Mouse (Mus musculus) heart, postnatal 0 days (tissue): Measurements from ENCODE around the gene Daam1. TPM values are rescaled to one million over a fixed set of nuclear protein-coding genes. Genes with fewer than 3 reads are reported as not detected.

Source experiments
- ATAC-seq: fragments of 200-750 bp; cut with Nextera tagmentation; 2 replicates; pipeline ENCODE4 v1.8.0; 2017; ENCODE audit warnings: low read depth, moderate number of reproducible peaks, moderate library complexity; ENCODE audit not compliant: insufficient read depth
- DNase-seq: peaks from one replicate; pipeline ENCODE4 v3.0.0-alpha.2; 2016; ENCODE audit warnings: low spot score
- H3K27ac ChIP-seq: fragments of 300-500 bp; sonication (generic); 2 replicates; pipeline ENCODE4 v1.5.1; 2014; ENCODE audit warnings: low read depth, mild to moderate bottlenecking
- H3K27me3 ChIP-seq: fragments of 300-500 bp; sonication (generic); 2 replicates; pipeline ENCODE4 v1.6.1; 2014; ENCODE audit warnings: low read length, mixed read lengths; ENCODE audit not compliant: control insufficient read depth, insufficient read depth
- H3K36me3 ChIP-seq: fragments of 300-500 bp; sonication (generic); replicated peaks from 2 replicates; pipeline ENCODE4 v1.6.1; 2014; ENCODE audit warnings: low read length, mixed read lengths; ENCODE audit not compliant: control insufficient read depth, insufficient read depth
- H3K4me1 ChIP-seq: fragments of 300-500 bp; sonication (generic); 2 replicates; pipeline ENCODE4 v1.6.1; 2014; ENCODE audit warnings: antibody characterized with exemption; ENCODE audit not compliant: control insufficient read depth, insufficient read depth
- H3K4me2 ChIP-seq: fragments of 300-500 bp; sonication (generic); 2 replicates; pipeline ENCODE4 v1.6.1; 2014; ENCODE audit warnings: low read depth, mild to moderate bottlenecking, low read length, moderate library complexity
- H3K4me3 ChIP-seq: fragments of 300-500 bp; sonication (generic); 2 replicates; pipeline ENCODE4 v1.5.1; 2014; ENCODE audit warnings: low read depth, low read length
- H3K9ac ChIP-seq: fragments of 300-500 bp; sonication (generic); replicated peaks from 2 replicates; pipeline ENCODE4 v1.6.1; 2014; ENCODE audit warnings: low read depth, low read length, mixed read lengths
- H3K9me3 ChIP-seq: fragments of 300-500 bp; sonication (generic); replicated peaks from 2 replicates; pipeline ENCODE4 v1.6.1; 2016; ENCODE audit warnings: low read length; ENCODE audit not compliant: control insufficient read depth
- CTCF ChIP-seq: IDR thresholded peaks from 2 replicates; pipeline ENCODE4 v1.5.1; 2016; ENCODE audit warnings: antibody characterized with exemption, control low read depth, low read depth
- EP300 ChIP-seq: IDR thresholded peaks from 2 replicates; pipeline ENCODE4 v1.6.1; 2016; ENCODE audit warnings: antibody characterized with exemption, low read depth
- WGBS: fragments of 180-500 bp; shearing (Covaris S2); extraction: QIAGEN DNeasy Blood & Tissue Kit; methylation state at CpG from one replicate; pipeline ENCODE4 v1.1.7; 2014; 5-methylcytosine and 5-hydroxymethylcytosine counted together
- polyA plus RNA-seq: library from polyadenylated mRNA; unstranded; fragments of >200 nt; fragmentation: Nextera tagmentation; extraction: Ambion mirVana; gene quantifications from 2 replicates; pipeline ENCODE4 v1.2.1, GENCODE M21; 2015
- total RNA-seq: library from RNA; depleted of rRNA; stranded (reverse); fragments of >200 nt; gene quantifications from 2 replicates; pipeline ENCODE4 v1.2.3, GENCODE M21; 2014; ENCODE audit warnings: low replicate concordance

The Daam1 gene
- total and polyA plus RNA-seq, 2 experiments from 2014 or later: 12.8 to 33.8 TPM

DNA sequence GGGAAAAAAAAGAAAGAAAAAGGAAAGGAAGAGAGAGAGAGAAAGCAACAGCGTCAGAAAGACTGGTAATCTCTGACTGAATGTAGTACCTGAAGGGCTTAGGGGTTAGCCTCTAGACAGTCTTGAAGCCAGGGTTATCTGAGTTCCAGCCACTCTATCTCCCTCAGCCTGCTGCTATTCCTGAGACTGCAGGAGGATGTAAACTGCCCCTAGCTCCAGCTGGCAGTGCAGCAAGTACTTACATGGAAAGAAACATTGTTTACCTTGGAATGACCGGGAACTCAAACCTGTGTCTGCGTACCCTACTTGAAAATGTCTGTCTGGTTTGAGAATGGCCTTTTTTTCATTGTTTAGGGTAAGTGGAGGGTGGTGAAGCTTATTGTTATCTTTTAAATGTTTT, 22.8 kb downstream of the Daam1 start:
- no peaks in the 10 kb centered on the region for H3K27me3 ChIP-seq
- peaks cover 64% of the 10 kb centered on the region for H3K4me1 ChIP-seq
- no peak overlapping the region for H3K9ac ChIP-seq
- no peak overlapping the region for H3K4me3 ChIP-seq
- TF ChIP-seq CTCF (no peak), EP300 (no peak)
- H3K36me3 ChIP-seq: no peaks in the 10 kb centered on the region; the same call in 1 of the 2 replicates
- peak; percentile 61 for DNase-seq
- peak overlapping the region; percentile 70 for H3K27ac ChIP-seq
- peak overlapping the region; percentile 5; the same call in 1 of the 2 replicates for H3K4me2 ChIP-seq
- H3K9me3 ChIP-seq: no peaks in the 10 kb centered on the region
- no peak for ATAC-seq
- WGBS: 29% methylated on average over 3 of the region's 3 CpGs

DNA sequence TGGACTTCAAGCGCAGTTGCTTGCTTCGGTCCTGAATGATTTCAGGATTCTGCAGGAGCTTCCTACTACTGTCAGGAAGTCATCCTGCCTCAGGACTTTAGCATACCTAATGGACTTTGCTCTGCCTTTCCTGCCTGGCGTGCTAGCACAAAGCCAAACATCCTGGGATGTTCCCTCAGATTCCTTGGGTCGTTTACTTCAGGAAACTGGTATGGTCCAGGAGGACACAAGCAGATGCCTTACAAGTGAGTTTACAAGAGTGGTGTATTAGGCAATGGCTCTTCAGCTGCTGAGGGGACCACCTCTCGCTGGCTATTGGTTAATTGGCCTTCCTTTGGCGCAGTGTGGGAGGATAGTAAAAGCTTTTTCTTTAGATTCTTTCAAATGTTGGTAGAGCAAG, 23.3 kb downstream of the Daam1 start:
- 62% methylated on average over 6 of the region's 6 CpGs for WGBS
- H3K4me1 ChIP-seq: peaks cover 69% of the 10 kb centered on the region
- DNase-seq (no peak), ATAC-seq (no peak)
- no peaks in the 10 kb centered on the region for H3K9me3 ChIP-seq
- peak overlapping the region; percentile 70 for H3K27ac ChIP-seq
- no peak for TF ChIP-seq CTCF
- TF ChIP-seq EP300: no peak
- no peak overlapping the region for H3K9ac ChIP-seq
- H3K36me3 ChIP-seq: no peaks in the 10 kb centered on the region; the same call in 1 of the 2 replicates
- no peak overlapping the region for H3K4me3 ChIP-seq
- H3K4me2 ChIP-seq: no peak overlapping the region
- H3K27me3 ChIP-seq: no peaks in the 10 kb centered on the region

DNA sequence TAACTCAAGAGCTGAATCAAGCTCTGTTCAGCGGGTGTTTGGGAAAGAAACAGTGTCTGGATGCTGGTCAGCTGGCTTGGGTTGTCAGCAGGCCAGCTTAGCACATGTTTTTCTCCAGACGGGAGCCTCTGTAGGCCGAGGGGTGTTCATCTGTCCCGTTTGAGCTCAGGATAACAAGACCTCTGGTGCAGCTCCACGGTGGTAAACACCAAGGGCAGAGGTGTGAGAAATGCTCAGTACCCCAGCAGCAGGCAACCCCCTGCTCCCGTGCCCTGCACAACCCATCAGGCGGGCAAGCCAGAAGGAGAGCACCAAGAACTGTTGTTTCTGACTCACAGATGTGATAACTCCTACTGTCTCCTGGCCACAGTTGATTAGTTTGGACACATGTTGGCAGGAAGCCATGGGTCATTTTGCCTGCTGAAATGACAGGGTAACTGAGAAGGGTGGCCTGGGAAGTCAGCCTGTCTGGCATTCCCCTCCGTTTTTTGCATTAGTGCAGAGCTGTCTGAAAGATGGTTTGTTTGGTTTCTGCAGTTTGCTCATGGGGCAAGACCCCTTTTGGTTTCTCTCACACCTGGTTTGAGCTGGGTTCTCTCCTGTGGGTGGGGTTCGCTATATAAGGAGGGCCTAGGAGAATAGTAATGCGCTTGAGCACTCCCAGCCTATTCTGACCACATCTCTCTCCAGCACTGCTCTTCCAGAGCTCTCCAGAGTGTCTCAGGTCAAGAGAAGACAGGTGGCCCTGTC, 25.0 kb downstream of the Daam1 start:
- DNase-seq (peak; percentile 69), ATAC-seq (peak; percentile 65)
- 15% methylated on average over 10 of the region's 10 CpGs for whole genome bisulfite sequencing
- Histone ChIP-seq H3K27me3 (no peaks in the 10 kb centered on the region), H3K27ac (peak overlapping the region; percentile 70), H3K9me3 (no peaks in the 10 kb centered on the region), H3K4me1 (peaks cover 84% of the 10 kb centered on the region), H3K4me2 (0 out of 2 replicates have a peak overlapping the region, but pooled peaks have one; percentile 5), H3K4me3 (no peak overlapping the region), H3K36me3 (peaks cover 12% of the 10 kb centered on the region), H3K9ac (no peak overlapping the region)
- no peak for TF ChIP-seq EP300
- TF ChIP-seq CTCF: no peak

DNA sequence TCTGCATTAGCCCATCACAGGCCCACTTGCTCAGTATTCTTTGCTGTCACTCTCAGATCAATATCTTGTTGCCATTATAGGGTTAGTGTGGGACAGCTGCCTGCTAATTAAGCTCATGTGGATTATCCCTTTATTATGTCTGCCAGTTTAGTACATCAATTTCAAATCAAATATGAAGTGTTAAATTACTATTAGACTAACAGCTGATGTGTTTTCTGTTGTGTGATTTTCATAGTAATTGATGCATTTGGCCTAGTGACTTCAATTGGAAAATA, 25.5 kb downstream of the Daam1 start:
- no peak for TF ChIP-seq CTCF
- TF ChIP-seq EP300: no peak
- no peak overlapping the region for H3K9ac ChIP-seq

DNA sequence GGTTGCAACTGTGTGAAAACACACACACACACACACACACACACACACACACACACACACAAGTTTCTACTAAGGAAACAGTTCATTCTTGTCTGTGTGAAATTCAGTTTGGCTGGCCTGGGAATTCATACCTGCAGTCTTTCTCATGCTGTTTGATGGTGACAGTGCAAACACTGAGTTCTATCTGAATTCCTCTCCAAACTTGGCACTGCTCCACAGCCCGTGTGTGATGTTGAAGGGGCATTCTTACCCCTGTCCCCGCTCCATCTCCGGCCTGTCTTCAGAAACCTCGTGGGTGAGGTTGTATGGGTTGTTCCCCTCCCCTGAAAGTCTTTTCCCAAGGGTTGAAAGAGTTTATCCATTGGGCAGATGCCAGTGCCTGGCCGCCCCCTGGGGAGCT, 28.2 kb downstream of the Daam1 start:
- DNase-seq (no peak), ATAC-seq (no peak)
- Histone ChIP-seq H3K27me3 (no peaks in the 10 kb centered on the region), H3K9me3 (no peaks in the 10 kb centered on the region), H3K4me2 (no peak overlapping the region), H3K4me3 (no peak overlapping the region), H3K9ac (no peak overlapping the region), H3K4me1 (peaks cover 90% of the 10 kb centered on the region), H3K36me3 (peaks cover 15% of the 10 kb centered on the region), H3K27ac (0 out of 2 replicates have a peak overlapping the region, but pooled peaks have one; percentile 12)
- 20% methylated on average over 5 of the region's 5 CpGs for WGBS
- 0 out of 2 replicates have a peak, but pooled peaks have one; percentile 0 for TF ChIP-seq CTCF
- TF ChIP-seq EP300: no peak

More for the DNA sequence above, 25.5 kb downstream of the Daam1 start:
- Histone ChIP-seq H3K4me3 (no peak overlapping the region), H3K4me1 (peaks cover 89% of the 10 kb centered on the region), H3K4me2 (0 out of 2 replicates have a peak overlapping the region, but pooled peaks have one; percentile 5), H3K27me3 (no peaks in the 10 kb centered on the region), H3K27ac (peak overlapping the region; percentile 70; the same call in 1 of the 2 replicates), H3K9me3 (no peaks in the 10 kb centered on the region), H3K36me3 (peaks cover 15% of the 10 kb centered on the region)
- DNase-seq: no peak
- ATAC-seq: no peak
